Mouse (Mus musculus) ES-E14 (cell line): ENCODE results near the gene Tcl1b4.

Experiments used
- CHD2 ChIP-seq: IDR thresholded peaks from 2 replicates; pipeline ENCODE4 v1.6.1; 2014; ENCODE audit warnings: mild to moderate bottlenecking, low read depth, low read length, inconsistent platforms
- HCFC1 ChIP-seq: IDR thresholded peaks from 2 replicates; pipeline ENCODE4 v1.6.1; 2012; ENCODE audit warnings: low read length, inconsistent platforms, borderline replicate concordance; ENCODE audit not compliant: insufficient read depth
- MAFK ChIP-seq: IDR thresholded peaks from 2 replicates; pipeline ENCODE4 v1.6.1; 2014; ENCODE audit warnings: mild to moderate bottlenecking, low read depth, low read length, inconsistent platforms; ENCODE audit not compliant: insufficient read depth
- ZC3H11A ChIP-seq: IDR thresholded peaks from 2 replicates; pipeline ENCODE4 v1.6.1; 2012; ENCODE audit warnings: low read depth, mild to moderate bottlenecking, inconsistent platforms, low read length, borderline replicate concordance
- ZNF384 ChIP-seq: IDR thresholded peaks from 2 replicates; pipeline ENCODE4 v1.6.1; 2012; ENCODE audit warnings: low read depth, low read length, inconsistent platforms

- no peak for TF ChIP-seq HCFC1
- TF ChIP-seq CHD2, result no peak
- no peak for TF ChIP-seq ZNF384
- no peak for TF ChIP-seq MAFK
- TF ChIP-seq ZC3H11A, result no peak
These were observed 37.3 kb downstream of the Tcl1b4 start for GRCm38 (mm10) chr12:105239060-105239459.
